Comparison of ENCODE assay signal across 17 mouse cellular contexts in the genomic region with DNA sequence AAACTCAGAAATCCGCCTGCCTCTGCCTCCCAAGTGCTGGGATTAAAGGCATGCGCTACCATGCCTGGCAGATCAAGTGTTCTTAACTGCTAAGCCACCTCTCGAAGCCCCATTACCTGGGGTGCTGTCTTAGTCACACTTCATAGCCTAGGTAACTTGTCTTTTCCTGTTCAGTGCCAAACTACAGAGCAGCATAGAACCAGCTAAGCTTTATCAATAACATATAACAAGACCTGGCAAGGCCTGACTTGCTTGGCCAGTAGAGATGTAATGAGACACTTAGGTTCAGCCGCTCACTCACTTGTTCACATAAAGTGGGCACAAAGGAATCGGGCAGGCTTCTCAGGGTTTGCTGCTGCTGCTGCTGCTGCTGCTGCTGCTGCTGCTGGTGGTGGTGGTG.
"Had no signal": no experiment of that assay in that cellular context is flagged by ENCODE, and none has a peak within 500 bp of the region (broad histone marks: within the 10 kb centered on the region; RNA-seq: fewer than 3 reads in every experiment).

No protein-coding gene starts in this region.

- DNase-seq: left cerebral cortex, postnatal 4 days; liver; liver, embryonic 13.5 days; liver, postnatal 0 days; lung, adult 18-20 months; lung, adult 2 months; lung, embryonic 14.5 days; lung, postnatal 10 days; lung, postnatal 14 days; lung, postnatal 36 days; lung, postnatal 4 days; midbrain, embryonic 14.5 days had no signal

- ATAC-seq: liver, embryonic 12.5 days; liver, postnatal 0 days; lung, postnatal 0 days; midbrain, embryonic 13.5 days; midbrain, embryonic 15.5 days; midbrain, embryonic 16.5 days had no signal
